Mouse (Mus musculus): Measurements from ENCODE around the gene Mettl2.
A peak's percentile ranks its signal among the peaks of the same experiment; 100 is the strongest.
"Not testable (repeated sequence)": the region's sequence is repeated elsewhere in the genome, so short reads cannot be mapped to it uniquely, and the experiment has no call there.

The Mettl2 gene

DNA sequence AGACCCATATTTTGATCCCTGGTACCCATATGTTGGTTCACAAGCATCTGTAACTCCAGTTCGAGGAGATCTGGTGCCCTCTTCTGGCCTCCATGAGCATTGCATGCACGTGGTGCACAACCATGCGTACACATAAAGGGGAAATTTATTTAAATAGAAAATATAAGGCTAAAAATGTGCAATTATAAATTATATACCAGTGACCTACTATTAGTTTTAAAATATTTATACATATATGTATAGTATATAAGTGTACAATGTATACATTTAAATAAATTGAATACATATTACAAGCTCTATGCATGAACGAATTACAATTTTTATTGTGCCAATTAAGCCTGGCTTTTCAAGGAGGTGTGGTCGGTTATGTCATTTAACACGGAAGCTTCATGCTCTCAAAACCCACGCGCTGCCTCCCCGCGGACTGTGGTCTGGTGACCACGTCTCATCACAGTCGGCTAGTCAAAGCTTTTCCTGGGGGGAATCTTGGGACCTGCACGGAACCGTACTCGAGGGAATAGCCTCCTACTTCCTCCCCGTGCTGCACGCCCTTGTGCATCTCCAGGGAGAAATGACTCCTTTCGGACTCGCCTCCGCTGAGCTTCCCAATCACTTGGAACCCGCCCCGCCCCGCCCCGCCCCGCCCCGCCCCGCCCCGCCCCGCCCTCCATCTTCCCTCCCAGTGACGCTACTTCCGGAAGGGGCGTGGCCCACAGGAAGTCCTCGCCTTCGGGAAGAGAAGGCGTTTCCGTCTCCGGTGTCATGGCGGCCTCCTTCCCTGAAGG is at the start of gene Mettl2:
TSS of gene Mettl2 (plus strand) at position 691 of the 785 bp plus-strand sequence.
- peak; percentile 92 for DNase-seq

DNA sequence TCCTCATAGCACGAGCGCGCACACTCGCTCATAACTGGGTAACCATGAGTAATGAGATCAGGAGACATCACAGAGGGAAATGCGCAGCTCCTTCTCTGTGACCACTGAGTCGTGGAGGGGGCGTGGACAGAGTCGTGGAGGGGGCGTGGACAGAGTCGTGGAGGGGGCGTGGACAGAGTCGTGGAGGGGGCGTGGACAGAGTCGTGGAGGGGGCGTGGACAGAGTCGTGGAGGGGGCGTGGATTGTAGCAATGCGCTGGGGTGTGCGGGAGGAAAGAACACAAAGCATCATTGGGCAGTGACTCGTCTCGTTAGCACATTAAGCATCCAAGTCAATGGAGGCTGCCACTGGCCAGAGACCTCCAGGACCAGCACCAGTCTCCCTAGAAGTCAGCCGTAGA is 13.8 kb upstream of the Mettl2 start:
- not testable (repeated sequence) for DNase-seq

DNA sequence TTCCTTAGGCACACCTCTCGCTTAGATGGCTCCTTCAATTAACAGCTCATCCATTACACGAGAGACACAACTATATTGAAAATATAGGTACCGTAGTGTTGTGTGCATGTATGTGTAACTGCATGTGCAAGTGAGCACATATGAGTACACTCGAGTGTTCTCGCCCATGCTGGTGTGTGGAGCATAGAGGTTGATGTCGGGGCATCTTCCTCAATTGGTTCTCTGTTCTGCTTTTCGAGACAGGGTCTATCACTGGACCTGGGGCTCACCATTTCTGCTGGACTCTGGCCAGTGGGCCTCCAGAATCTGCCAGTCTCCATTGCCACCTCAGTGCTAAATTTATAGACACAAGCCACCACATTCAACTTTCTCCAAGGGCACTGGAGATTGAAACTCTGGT is 8.4 kb upstream of the Mettl2 start:
- DNase-seq, result no peak

DNA sequence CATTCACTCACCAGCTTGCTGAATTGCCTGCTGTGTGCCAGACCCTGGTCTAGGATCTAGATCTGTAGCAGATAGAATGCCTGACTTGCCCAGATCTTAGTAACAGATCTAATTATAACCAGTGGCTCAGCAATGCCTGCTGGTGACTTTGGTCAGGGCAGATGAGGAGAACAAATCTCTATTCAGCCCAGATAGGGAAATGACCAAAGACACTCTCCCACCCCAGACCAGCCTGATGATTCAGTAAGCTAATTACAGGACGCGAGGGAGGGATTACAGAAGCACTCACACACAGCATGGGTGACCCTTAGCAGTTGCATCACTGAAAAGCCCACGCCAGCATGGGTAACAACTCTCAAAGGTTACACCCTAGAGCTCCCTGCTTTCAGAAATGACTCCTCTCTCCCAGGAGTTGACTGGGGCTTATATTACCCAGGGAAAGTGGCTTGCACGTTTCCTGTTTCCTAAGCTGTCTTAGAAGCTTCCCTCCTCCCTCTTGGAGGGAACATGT is 5.6 kb upstream of the Mettl2 start:
- no peak for DNase-seq

DNA sequence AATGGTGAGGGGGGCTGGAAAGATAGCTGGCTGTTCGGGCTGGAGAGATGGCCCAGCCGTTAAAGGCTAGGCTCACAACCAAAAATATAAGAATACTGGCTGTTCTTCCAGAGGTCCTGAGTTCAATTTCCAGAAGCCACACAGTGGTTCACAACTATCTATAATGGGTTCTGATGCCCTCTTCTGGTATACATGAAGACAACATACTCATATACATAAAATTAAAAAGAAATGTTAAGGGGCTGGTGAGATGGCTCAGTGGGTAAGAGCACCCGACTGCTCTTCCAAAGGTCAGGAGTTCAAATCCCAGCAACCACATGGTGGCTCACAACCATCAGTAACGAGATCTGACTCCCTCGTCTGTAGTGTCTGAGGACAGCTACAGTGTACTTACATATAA is 4.4 kb upstream of the Mettl2 start:
- DNase-seq, result not testable (repeated sequence)

DNA sequence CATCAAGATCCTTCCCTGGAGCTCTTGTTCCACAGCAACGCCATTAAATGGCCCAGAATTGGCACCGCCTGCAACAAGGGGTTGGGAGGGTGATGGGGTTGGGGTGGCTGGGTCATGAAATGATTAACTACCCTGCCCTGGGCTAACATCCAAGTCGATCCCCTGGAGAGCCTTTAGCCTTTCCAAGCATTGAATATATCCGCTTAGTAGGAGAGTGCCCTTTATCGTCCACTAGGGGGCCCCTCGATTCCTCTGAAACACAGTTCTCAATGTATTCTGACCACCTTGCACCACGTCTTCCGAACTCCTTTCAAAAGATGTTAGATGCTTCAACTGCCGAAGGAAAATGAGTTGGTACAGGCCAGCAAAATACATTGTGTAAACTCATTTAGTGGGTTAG is 2.2 kb upstream of the Mettl2 start:
- DNase-seq, result peak; percentile 69

DNA sequence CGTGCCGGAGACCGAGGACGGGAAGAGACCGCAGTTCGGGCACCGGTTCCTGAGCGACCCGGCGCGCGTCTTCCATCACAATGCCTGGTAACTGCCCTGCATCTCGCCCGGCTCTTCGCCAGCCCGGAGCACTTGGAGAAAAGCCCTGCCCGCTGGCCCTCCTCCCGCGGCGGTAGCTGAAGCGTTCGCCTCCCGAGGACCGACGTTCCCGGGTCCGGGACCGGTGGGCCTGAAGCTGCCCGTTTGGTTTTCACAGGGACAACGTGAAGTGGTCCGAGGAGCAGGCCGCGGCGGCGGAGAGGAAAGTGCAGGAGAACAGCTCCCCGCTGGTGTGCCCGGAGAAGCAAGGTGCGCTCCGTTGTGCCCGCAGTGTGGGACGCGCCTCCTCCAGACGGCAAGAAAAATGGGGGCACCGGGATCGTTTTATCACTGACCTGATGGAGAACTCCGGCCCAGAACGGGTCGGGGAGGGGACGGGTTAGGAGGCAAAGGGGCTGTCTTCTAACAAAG is 350 bp downstream of the Mettl2 start:
- peak; percentile 28 for DNase-seq

DNA sequence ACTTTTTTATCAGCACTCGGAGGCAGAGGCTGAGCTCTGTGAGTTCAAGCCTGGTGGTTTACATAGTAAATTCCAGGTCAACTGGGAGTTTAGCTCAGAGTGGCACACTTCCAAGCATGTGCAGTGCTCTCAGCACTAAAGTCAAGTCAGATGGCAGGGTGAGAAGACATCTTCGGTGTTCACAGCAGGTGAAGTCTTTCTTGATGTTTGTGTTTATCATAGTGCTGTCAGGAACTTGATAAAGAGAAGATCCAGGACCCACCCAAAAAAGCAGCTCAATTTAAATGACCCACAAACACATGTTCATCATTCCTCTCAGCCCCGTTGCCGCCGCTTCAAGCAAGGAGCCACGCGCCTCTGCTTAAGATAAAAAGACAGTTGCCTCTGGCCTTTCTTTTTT is 9.5 kb downstream of the Mettl2 start:
- DNase-seq, result peak; percentile 40

DNA sequence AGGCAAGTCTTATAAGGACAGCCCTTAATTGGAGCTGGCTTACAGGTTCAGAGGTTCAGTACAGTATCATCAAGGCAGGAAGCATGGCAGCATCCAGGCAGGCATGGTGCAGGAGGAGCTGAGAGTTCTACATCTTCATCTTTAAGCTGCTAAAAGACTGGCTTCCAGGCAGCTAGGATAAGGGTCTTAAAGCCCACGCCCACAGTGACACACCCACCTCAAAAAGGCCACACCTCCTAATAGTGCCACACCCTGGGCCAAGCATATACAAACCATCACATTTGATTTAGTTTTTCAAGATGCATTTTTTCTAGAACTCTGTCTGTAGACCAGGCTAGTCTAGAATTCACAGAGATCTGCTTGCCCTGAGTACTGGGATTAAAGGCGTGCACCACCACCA is 11.0 kb downstream of the Mettl2 start:
- DNase-seq, result peak; percentile 47

DNA sequence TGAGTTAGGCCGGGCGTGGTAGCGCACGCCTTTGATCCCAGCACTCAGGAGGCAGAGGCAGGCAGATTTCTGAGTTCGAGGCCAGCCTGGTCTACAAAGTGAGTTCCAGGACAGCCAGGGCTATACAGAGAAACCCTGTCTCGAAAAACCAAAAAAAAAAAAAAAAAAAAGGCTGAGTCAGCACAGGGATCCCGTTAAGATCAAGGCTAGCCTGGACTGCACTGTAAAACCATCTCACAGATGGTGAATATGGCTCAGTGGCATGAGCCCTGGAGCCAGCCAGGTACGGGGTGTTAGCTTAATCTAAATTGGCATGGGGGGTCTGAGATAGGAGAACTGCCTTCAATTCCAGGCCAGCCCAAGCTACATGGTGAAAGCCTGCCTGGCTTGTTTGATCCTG is 14.3 kb downstream of the Mettl2 start:
- not testable (repeated sequence) for DNase-seq

DNA sequence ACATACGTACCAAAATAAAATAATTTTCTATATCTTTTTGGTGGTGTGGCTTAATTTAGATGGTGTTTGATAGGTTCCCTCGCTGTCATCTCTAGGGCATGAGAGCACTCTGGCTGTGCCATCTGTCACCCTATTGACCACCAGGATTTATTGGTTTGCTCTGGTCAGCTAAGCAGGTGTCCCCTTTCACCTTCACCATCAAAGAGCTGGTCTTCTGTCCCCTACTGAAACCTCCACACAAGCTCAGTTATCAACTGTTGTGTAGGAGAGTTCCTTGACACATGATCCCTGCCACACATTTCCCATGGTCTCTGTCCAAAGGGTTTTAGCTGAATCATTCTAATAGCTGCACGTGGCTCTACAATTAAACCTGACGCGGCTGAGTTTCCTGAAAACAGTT is 14.9 kb downstream of the Mettl2 start:
- DNase-seq, result no peak

DNA sequence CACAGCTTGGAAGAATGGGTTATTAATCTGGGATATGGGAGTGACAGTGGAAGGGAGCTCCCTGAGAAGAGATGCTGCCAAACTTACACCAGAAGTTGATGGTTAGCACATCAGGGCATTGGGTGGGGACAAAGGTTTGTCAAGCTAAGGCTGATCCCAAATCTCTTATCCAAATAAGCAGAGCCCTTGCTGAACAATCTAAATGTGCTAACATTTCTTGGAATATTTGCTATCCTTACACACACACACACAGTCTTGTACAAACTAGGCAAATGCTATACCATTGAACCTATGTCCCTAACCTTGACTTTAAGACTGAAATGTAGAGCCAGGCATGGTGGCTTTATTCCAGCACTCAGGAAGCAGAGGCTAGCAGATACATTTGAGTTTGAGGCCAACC is 17.3 kb downstream of the Mettl2 start:
- DNase-seq, result no peak

DNA sequence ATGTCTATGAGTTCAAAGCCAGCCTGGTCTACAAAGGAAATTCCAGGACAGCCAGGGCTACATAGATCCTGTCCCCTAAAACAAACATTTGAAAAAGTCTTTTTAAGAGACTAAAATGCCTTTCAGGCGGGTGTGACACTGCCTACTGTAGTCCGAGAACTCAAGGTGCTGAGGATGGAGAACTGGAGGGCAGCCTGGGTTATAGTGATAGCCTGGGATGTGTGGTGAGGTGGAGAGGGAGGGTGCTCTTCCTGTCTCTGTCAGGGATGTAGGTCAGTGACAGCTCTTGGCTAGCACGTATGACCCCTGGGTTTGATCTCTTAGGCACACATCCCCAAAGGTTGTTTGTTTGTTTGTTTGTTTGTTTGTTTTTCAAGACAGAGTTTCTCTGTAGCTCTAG is 17.9 kb downstream of the Mettl2 start:
- no peak for DNase-seq

DNA sequence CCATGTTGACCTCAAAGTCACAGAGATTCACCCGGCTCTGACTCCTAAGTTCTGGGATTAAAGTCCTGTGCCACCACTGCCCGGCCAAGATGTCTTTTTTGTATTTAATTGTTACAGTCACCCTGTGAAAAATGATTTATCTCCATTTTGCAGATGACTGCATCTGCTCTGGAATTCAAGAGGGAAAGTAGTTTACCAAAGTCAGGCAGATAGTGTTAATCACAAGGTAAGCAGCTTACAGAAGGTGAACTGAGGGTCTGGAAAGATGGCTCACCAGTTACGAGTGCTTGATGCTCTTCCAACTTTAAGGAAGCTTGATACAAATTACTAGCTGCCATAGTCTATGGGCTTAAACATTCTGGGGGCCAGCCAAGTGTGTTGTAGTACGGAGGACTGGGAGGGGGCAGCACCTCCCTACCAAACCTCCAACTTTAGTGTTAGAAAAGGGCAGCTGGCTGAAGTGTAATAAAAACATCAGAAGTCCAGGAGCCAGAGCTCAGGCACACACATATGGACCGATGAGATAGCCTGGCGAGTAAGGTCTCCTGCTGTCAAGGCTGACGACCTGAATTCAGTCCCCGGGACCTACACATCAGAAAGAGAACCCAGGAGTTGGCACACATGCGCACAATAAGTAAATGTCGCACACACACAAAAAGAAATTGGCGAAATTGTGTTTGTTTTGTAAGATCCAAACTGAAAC is 18.4 kb downstream of the Mettl2 start:
- DNase-seq, result no peak

DNA sequence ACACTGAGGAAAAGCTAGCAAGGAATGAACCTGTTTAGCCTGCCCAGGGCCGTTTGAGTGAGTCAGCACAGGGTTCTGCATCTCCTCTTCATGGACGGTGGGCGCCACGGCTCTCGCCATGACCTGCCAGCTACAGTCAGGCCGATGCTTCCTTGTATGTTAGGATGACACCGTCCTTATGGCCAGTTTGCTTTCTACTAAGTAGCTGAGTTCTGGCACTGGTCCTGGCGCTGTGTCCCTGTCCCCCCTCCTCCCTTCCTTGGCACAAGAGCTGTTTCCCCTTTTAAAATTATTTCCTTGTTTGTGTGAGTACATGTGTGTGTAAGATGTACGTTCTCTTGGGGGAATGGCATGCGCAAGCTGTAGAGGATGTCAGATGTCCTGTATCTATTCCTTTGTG is 19.0 kb downstream of the Mettl2 start:
- no peak for DNase-seq

DNA sequence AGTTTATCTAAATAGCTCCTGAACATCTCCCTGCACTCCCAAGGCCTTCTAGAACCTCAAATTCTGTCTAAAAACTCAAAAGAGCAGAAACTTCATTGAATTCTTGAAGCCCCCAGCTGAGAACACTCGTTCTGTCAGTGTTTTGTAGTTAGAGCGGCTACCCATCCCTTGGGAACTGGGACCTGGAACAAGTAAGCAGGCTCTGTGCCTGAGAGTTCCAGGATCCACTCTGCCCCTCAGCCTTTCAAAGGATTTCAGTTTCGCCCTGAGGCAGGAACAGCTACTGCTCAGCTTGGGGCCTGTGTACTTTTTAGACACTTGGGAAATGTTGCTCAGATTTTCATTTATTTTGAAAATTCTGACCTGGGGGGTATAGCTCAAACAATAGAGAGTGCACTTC is 20.4 kb downstream of the Mettl2 start, which contains the start of gene Gm10842:
TSS of gene Gm10842 (plus strand) at position 301 of the 400 bp plus-strand sequence.
- no peak for DNase-seq

DNA sequence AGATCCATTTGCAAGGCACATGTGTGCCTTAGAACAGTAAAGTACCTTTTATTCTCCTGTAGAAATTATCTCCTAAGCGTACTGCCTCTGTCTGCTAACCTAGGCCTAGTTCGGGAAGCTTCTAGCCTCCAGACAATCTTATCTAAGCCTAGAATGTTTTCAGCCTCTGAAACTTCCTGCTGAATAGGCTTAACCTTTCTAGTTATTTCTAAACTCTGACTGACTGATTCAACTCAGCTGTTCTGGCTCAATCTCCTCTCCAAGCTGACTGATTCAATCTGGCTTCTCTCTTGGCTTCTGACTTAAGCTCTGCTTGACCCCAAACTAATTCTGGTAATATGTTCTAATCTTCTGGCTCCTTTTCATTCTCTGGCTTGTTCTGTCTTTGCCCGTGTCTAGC is 23.1 kb downstream of the Mettl2 start:
- DNase-seq, result no peak

DNA sequence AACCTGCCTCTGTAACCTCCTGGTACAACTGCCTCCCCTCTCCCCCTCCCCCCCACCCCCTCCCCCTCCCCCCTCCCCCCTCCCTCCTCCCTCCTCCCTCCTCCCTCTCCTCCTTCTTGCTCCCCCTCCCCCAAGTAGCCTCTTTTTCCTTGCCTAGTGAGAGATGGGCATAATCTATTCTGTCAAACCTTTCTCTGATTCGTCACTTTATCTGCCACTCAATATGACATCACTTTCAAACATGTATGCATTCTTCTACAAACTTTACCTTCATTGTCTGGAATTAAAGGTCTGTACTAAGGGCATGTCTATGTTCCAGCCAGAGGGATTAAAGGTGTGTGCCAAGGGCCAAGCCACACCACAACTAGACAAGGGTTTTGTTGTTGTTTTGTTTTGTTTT is 23.5 kb downstream of the Mettl2 start:
- DNase-seq, result no peak

DNA sequence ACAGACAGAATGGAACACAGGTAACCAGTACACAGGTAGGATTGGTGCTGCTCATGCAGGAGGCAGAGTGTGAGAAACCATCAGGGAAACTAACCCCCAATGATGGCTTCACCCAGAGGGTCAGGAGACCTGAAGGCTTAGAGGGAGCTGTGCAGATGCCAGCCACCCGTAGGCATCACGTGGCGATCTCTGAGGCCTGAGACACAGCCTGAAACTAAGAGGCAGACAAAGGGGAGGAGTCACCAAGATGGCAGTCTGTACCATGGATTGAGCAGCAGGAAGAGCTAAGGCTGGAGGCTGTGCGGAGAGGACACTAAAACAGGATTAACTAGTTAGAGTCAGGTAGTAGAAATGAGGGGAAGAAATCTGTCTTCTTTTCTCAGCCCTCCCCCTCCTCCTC is 24.5 kb downstream of the Mettl2 start:
- DNase-seq, result peak; percentile 49

DNA sequence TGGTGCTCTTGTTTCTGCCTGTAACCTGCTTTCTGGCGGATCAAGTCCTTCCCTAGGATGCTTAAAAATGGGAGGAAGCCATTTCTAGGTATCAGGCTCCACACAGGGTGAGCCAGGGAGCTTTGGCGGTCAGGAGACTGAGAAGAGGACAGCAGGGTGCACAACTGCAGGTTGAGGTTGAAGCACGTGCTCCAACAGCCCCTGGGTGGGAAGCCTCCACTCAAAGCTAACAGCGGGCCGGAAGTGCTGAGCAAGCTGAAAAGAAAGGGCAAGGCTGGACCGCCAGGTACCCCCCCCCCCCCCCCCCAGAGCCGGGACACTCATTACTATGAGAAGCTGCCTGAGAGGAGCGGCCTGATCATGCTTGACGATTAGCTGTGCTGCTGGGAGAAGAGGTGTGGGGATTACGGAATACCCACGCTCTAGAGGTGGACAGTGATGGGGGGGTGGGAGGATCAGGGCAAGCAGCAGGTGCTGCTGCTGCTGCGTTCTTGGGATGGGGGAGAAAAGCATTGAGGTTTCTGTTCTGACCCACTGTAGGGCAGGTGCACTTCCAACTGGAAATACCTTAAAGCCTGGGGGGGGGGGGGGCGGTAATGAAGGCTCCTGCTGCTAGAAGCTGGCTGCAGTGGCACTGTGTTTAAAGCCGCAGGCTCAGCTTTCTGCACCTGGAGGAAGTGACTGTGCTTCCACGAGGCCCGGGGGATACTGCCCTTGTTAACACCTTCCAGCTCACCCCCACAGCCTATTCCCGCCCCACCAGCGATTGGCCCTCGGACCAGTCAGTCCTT is 25.2 kb downstream of the Mettl2 start:
- DNase-seq, result peak; percentile 44

DNA sequence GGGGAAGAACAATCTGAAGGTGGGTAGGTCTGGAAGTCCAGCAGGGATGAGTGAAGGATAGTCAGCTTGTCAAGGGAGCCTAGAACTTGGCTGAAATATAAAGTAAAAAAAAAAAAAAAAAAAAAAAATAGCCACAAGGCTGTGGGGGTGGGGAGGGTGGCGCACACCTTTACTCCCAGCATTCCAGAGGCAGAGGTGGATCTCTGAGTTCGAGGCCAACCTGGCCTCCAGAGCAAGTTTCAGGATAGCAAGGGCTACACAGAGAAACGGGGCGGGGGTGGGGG is 25.7 kb downstream of the Mettl2 start:
- DNase-seq, result no peak

DNA sequence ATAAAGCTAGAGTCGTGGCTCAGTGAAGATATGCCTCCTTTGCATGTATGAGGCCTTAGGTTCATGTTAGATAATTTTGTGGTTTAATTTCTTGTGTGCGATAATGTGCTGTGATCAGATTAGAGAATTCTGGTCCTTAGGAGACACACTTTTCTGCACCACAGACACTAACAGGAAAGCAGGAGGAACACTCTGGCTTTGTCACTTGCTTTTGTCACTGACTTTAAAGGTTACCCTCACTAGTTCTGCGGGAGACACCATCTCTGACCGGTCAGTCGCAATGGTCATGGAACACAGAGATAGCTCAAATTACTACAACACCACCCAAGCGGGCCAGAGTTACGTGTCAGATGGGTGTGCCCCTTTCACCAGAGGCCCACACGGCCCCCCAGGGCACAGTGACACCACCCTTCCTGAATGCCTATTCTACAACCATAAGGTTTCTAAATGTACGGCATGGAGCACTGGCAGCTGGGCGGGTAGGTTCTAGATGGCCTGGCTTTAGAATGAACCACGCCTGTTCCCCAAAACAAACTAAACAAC is 26.2 kb downstream of the Mettl2 start:
- DNase-seq, result peak; percentile 86

Measured in liver (tissue).